Mouse (Mus musculus) megakaryocyte, embryonic 14.5 days (primary cell): ENCODE measurements around the gene Vmn2r89.

Experiments used
- FLI1 ChIP-seq: IDR thresholded peaks from 2 replicates; pipeline ENCODE4 v1.6.1; 2012; ENCODE audit warnings: low read length, inconsistent platforms, mixed read lengths
- GATA1 ChIP-seq: IDR thresholded peaks from 3 replicates; pipeline ENCODE4 v1.6.1; 2012; ENCODE audit warnings: mixed read lengths, low read length, inconsistent platforms, borderline replicate concordance

- TF ChIP-seq GATA1 (no peak), FLI1 (no peak)
Measured at GRCm38 (mm10) chr14:51434546-51434945, 17.1 kb upstream of the Vmn2r89 start.
